Mouse (Mus musculus): ENCODE data around the gene Ndc1. TPM values are rescaled to one million over a fixed set of nuclear protein-coding genes. Genes with fewer than 3 reads are reported as not detected.

The Ndc1 gene
- polyA plus RNA-seq, 1 experiment from 2014 or later = 35.6 TPM

GRCm38 (mm10) chr4:107372304-107372703 is 4.7 kb downstream of the Ndc1 start:
- Histone ChIP-seq H3K36me3 (peaks cover 61% of the 10 kb centered on the region), H3K4me3 (no peak overlapping the region), H3K4me2 (replicated peaks) (no peak overlapping the region), H3K4me1 (peaks cover 12% of the 10 kb centered on the region), H3K9me3 (no peaks in the 10 kb centered on the region), H3K27ac (no peak overlapping the region), H3K27me3 (no peaks in the 10 kb centered on the region), H3K9ac (no peak overlapping the region)
- ATAC-seq (ENCODE audit: low FRiP score, low read depth) = no peak
- WGBS = 72% methylated on average over 2 of the region's 2 CpGs

GRCm38 (mm10) chr4:107374677-107375076 is 7.1 kb downstream of the Ndc1 start:
- no peak overlapping the region for H3K4me3 ChIP-seq
- H3K4me1 ChIP-seq = 0 out of 2 replicates have a peak, but pooled peaks cover 1% of the 10 kb centered on the region
- H3K9me3 ChIP-seq = no peaks in the 10 kb centered on the region
- no peaks in the 10 kb centered on the region for H3K27me3 ChIP-seq
- no peak for ATAC-seq (ENCODE audit: low FRiP score, low read depth)
- H3K36me3 ChIP-seq = peaks cover 72% of the 10 kb centered on the region
- WGBS = 78% methylated on average over 4 of the region's 4 CpGs
- no peak overlapping the region for H3K4me2 ChIP-seq (replicated peaks)
- no peak overlapping the region for H3K9ac ChIP-seq
- no peak overlapping the region for H3K27ac ChIP-seq

GRCm38 (mm10) chr4:107378954-107379353 is 11.4 kb downstream of the Ndc1 start:
- H3K4me3 ChIP-seq = no peak overlapping the region
- H3K27me3 ChIP-seq = no peaks in the 10 kb centered on the region
- H3K9ac ChIP-seq = no peak overlapping the region
- no peak overlapping the region for H3K27ac ChIP-seq
- H3K4me1 ChIP-seq = no peaks in the 10 kb centered on the region
- no peak for ATAC-seq (ENCODE audit: low FRiP score, low read depth)
- H3K9me3 ChIP-seq = no peaks in the 10 kb centered on the region
- peaks cover 73% of the 10 kb centered on the region for H3K36me3 ChIP-seq
- WGBS = 87% methylated on average over 6 of the region's 6 CpGs
- no peak overlapping the region for H3K4me2 ChIP-seq (replicated peaks)

- peaks cover 70% of the 10 kb centered on the region for H3K36me3 ChIP-seq
- H3K27me3 ChIP-seq = no peaks in the 10 kb centered on the region
- H3K27ac ChIP-seq = no peak overlapping the region
- H3K9me3 ChIP-seq = no peaks in the 10 kb centered on the region
- no peak overlapping the region for H3K4me2 ChIP-seq (replicated peaks)
- no peak overlapping the region for H3K4me3 ChIP-seq
- no peak overlapping the region for H3K9ac ChIP-seq
- ATAC-seq (ENCODE audit: low FRiP score, low read depth) = no peak
- 84% methylated on average over 7 of the region's 7 CpGs for WGBS
- H3K4me1 ChIP-seq = no peaks in the 10 kb centered on the region
Measured at GRCm38 (mm10) chr4:107380871-107381270, 13.3 kb downstream of the Ndc1 start.

GRCm38 (mm10) chr4:107387038-107387437 is 19.5 kb downstream of the Ndc1 start:
- Histone ChIP-seq H3K36me3 (peaks cover 88% of the 10 kb centered on the region), H3K27me3 (no peaks in the 10 kb centered on the region), H3K4me3 (no peak overlapping the region), H3K4me1 (no peaks in the 10 kb centered on the region), H3K27ac (no peak overlapping the region), H3K9me3 (no peaks in the 10 kb centered on the region), H3K9ac (no peak overlapping the region), H3K4me2 (replicated peaks) (no peak overlapping the region)
- 91% methylated on average over 4 of the region's 4 CpGs for WGBS
- ATAC-seq (ENCODE audit: low FRiP score, low read depth) = no peak

GRCm38 (mm10) chr4:107387465-107387864 is 19.9 kb downstream of the Ndc1 start:
- Histone ChIP-seq H3K27me3 (no peaks in the 10 kb centered on the region), H3K4me2 (replicated peaks) (no peak overlapping the region), H3K9ac (no peak overlapping the region), H3K4me1 (no peaks in the 10 kb centered on the region), H3K27ac (no peak overlapping the region), H3K9me3 (no peaks in the 10 kb centered on the region), H3K4me3 (no peak overlapping the region), H3K36me3 (peaks cover 90% of the 10 kb centered on the region)
- 93% methylated on average over 8 of the region's 8 CpGs for WGBS
- ATAC-seq (ENCODE audit: low FRiP score, low read depth) = no peak

- peaks cover 89% of the 10 kb centered on the region for H3K36me3 ChIP-seq
- no peaks in the 10 kb centered on the region for H3K4me1 ChIP-seq
- no peak for ATAC-seq (ENCODE audit: low FRiP score, low read depth)
Measured at GRCm38 (mm10) chr4:107388291-107388690, 20.7 kb downstream of the Ndc1 start.

GRCm38 (mm10) chr4:107389345-107389744 is 21.8 kb downstream of the Ndc1 start:
- Histone ChIP-seq H3K4me3 (no peak overlapping the region), H3K4me2 (replicated peaks) (no peak overlapping the region), H3K9me3 (no peaks in the 10 kb centered on the region), H3K9ac (no peak overlapping the region), H3K36me3 (peaks cover 93% of the 10 kb centered on the region), H3K27me3 (no peaks in the 10 kb centered on the region), H3K4me1 (no peaks in the 10 kb centered on the region), H3K27ac (no peak overlapping the region)
- no peak for ATAC-seq (ENCODE audit: low FRiP score, low read depth)
- 91% methylated on average over 3 of the region's 3 CpGs for WGBS

More at GRCm38 (mm10) chr4:107388291-107388690, 20.7 kb downstream of the Ndc1 start:
- Histone ChIP-seq H3K9ac (no peak overlapping the region), H3K4me2 (replicated peaks) (no peak overlapping the region), H3K27ac (no peak overlapping the region), H3K27me3 (no peaks in the 10 kb centered on the region), H3K9me3 (no peaks in the 10 kb centered on the region), H3K4me3 (no peak overlapping the region)
- 92% methylated on average over 2 of the region's 2 CpGs for WGBS

- Histone ChIP-seq H3K9ac (no peak overlapping the region), H3K4me1 (no peaks in the 10 kb centered on the region), H3K27ac (no peak overlapping the region), H3K36me3 (peaks cover 93% of the 10 kb centered on the region), H3K4me3 (no peak overlapping the region), H3K9me3 (no peaks in the 10 kb centered on the region), H3K27me3 (no peaks in the 10 kb centered on the region), H3K4me2 (replicated peaks) (no peak overlapping the region)
- 86% methylated on average over 2 of the region's 2 CpGs for WGBS
- ATAC-seq (ENCODE audit: low FRiP score, low read depth) = no peak
Measured at GRCm38 (mm10) chr4:107393771-107394170, 26.2 kb downstream of the Ndc1 start.

- no peak for ATAC-seq (ENCODE audit: low FRiP score, low read depth)
- WGBS = 84% methylated on average over 4 of the region's 4 CpGs
- H3K36me3 ChIP-seq = peaks cover 30% of the 10 kb centered on the region
- H3K4me3 ChIP-seq = no peak overlapping the region
- peaks cover 13% of the 10 kb centered on the region for H3K27me3 ChIP-seq
- no peaks in the 10 kb centered on the region for H3K9me3 ChIP-seq
- H3K4me1 ChIP-seq = peaks cover 6% of the 10 kb centered on the region
- H3K27ac ChIP-seq = no peak overlapping the region
- H3K4me2 ChIP-seq (replicated peaks) = no peak overlapping the region
- H3K9ac ChIP-seq = no peak overlapping the region
Measured at GRCm38 (mm10) chr4:107420202-107420601, 52.6 kb downstream of the Ndc1 start.

GRCm38 (mm10) chr4:107421711-107422110 is 54.1 kb downstream of the Ndc1 start:
- no peak for ATAC-seq (ENCODE audit: low FRiP score, low read depth)
- Histone ChIP-seq H3K27ac (no peak overlapping the region), H3K36me3 (peaks cover 20% of the 10 kb centered on the region), H3K27me3 (peaks cover 17% of the 10 kb centered on the region), H3K9me3 (no peaks in the 10 kb centered on the region), H3K9ac (0 out of 2 replicates have a peak overlapping the region, but pooled peaks have one; percentile 43), H3K4me2 (replicated peaks) (peak overlapping the region; percentile 41), H3K4me1 (peaks cover 6% of the 10 kb centered on the region), H3K4me3 (no peak overlapping the region)
- WGBS = 6% methylated on average over 14 of the region's 14 CpGs

GRCm38 (mm10) chr4:107422176-107422575 is 54.6 kb downstream of the Ndc1 start:
- H3K4me1 ChIP-seq = peaks cover 6% of the 10 kb centered on the region
- H3K4me2 ChIP-seq (replicated peaks) = peak overlapping the region; percentile 41; the same call in 1 of the 2 replicates
- ATAC-seq (ENCODE audit: low FRiP score, low read depth) = no peak
- peaks cover 21% of the 10 kb centered on the region for H3K27me3 ChIP-seq
- H3K9me3 ChIP-seq = no peaks in the 10 kb centered on the region
- WGBS = 20% methylated on average over 6 of the region's 6 CpGs
- H3K27ac ChIP-seq = no peak overlapping the region
- H3K4me3 ChIP-seq = no peak overlapping the region
- H3K36me3 ChIP-seq = peaks cover 15% of the 10 kb centered on the region
- H3K9ac ChIP-seq = no peak overlapping the region

GRCm38 (mm10) chr4:107425616-107426015 is 58.0 kb downstream of the Ndc1 start:
- Histone ChIP-seq H3K4me3 (no peak overlapping the region), H3K27ac (no peak overlapping the region), H3K36me3 (no peaks in the 10 kb centered on the region), H3K9ac (no peak overlapping the region), H3K4me2 (replicated peaks) (no peak overlapping the region), H3K4me1 (peaks cover 6% of the 10 kb centered on the region), H3K9me3 (no peaks in the 10 kb centered on the region), H3K27me3 (peaks cover 33% of the 10 kb centered on the region)
- WGBS = 94% methylated on average over 12 of the region's 12 CpGs
- ATAC-seq (ENCODE audit: low FRiP score, low read depth) = no peak

Measured in limb, embryonic 13.5 days (tissue).